In genomic region chr12:70967581-70967980, GRCm38 (mm10) we compare ENCODE assay signal across 8 mouse cellular contexts. TPM values are rescaled to one million over a fixed set of nuclear protein-coding genes. Genes with fewer than 3 reads are reported as not detected.
DNase-seq lines count a peak whose midpoint lies in the region; ATAC-seq and TF ChIP-seq lines count a peak whose summit lies in the region.

No protein-coding gene starts in this region.

- 24% methylated on average over 8 of the region's 8 CpGs for WGBS in kidney, adult 2 months
- 30% methylated on average over 8 of the region's 8 CpGs for WGBS in forebrain, postnatal 0 days
- 58% methylated on average over 8 of the region's 8 CpGs for WGBS in midbrain, embryonic 10.5 days

- ATAC-seq in forebrain, postnatal 0 days = no peak

- TF ChIP-seq POLR2A in kidney, adult 2 months (IDR thresholded peaks at IDR 0.05; ENCODE audit: low read depth, low read length) = no peak

- H3K27me3 ChIP-seq in kidney, adult 2 months (replicated peaks; ENCODE audit: control insufficient read depth, insufficient read depth, low read length) = no peaks in the 10 kb centered on the region
- no peaks in the 10 kb centered on the region for H3K27me3 ChIP-seq in forebrain, postnatal 0 days (ENCODE audit: insufficient read depth, low read length)
- H3K27me3 ChIP-seq in midbrain, embryonic 10.5 days (ENCODE audit: low read depth, poor library complexity, severe bottlenecking) = no peaks in the 10 kb centered on the region

- no peaks in the 10 kb centered on the region for H3K9me3 ChIP-seq in forebrain, postnatal 0 days (ENCODE audit: low read length)
- no peaks in the 10 kb centered on the region for H3K9me3 ChIP-seq in midbrain, embryonic 10.5 days (replicated peaks)

- intact Hi-C loops in left cerebral cortex, postnatal 14 days (cut with DNase I) = loop anchor here (5.0 kb wide), 2 partner anchors 50 to 80 kb away; partner anchors contain the start of gene Arid4a

- 0 out of 2 replicates have a peak, but pooled peaks cover 1% of the 10 kb centered on the region for H3K36me3 ChIP-seq in kidney, adult 2 months (ENCODE audit: control insufficient read depth, insufficient read depth, low read length)
- peaks cover 6% of the 10 kb centered on the region; the same call in 1 of the 2 replicates for H3K36me3 ChIP-seq in forebrain, postnatal 0 days (ENCODE audit: insufficient read depth)
- peaks cover 17% of the 10 kb centered on the region for H3K36me3 ChIP-seq in midbrain, embryonic 10.5 days

- peak overlapping the region; percentile 97 for H3K27ac ChIP-seq in kidney, adult 2 months (ENCODE audit: insufficient read depth, low read depth, low read length)
- peak overlapping the region; percentile 92 for H3K27ac ChIP-seq in forebrain, postnatal 0 days (ENCODE audit: low read depth, low read length)
- peak overlapping the region; percentile 90 for H3K27ac ChIP-seq in midbrain, embryonic 10.5 days (replicated peaks)

- peak overlapping the region; percentile 84 for H3K9ac ChIP-seq in forebrain, postnatal 0 days

- H3K4me1 ChIP-seq in kidney, adult 2 months (ENCODE audit: control insufficient read depth, insufficient read depth, low read length) = no peaks in the 10 kb centered on the region; the same call in 1 of the 2 replicates
- no peaks in the 10 kb centered on the region for H3K4me1 ChIP-seq in forebrain, postnatal 0 days (ENCODE audit: insufficient read depth)
- peaks cover 8% of the 10 kb centered on the region for H3K4me1 ChIP-seq in midbrain, embryonic 10.5 days

- no peak for TF ChIP-seq CTCF in kidney, adult 2 months (conservative IDR thresholded peaks at IDR 0.05; ENCODE audit: insufficient read depth, insufficient read length, low read depth, low read length)
- no peak for TF ChIP-seq CTCF in forebrain, postnatal 0 days (IDR thresholded peaks at IDR 0.05; ENCODE audit: low read depth)

- H3K4me2 ChIP-seq in forebrain, postnatal 0 days (ENCODE audit: low read depth) = peak overlapping the region; percentile 64

- DNase-seq in kidney, adult 2 months = no peak
- no peak for DNase-seq in kidney, postnatal 14 days
- peak; percentile 24 for DNase-seq in MEL-GATA-1-ER (ENCODE audit: extremely low read depth, low read depth)
- no peak for DNase-seq in forebrain, postnatal 0 days
- no peak for DNase-seq in midbrain, embryonic 10.5 days (ENCODE audit: low spot score)
- no peak for DNase-seq in layer of hippocampus, adult 18-20 months (ENCODE audit: low spot score in 2 of 2)
- no peak for DNase-seq in cerebellum, postnatal 14 days
- no peak for DNase-seq in left cerebral cortex, postnatal 14 days (ENCODE audit: low spot score in 2 of 2)

- H3K4me3 ChIP-seq in kidney, adult 2 months (ENCODE audit: insufficient read depth, low read depth, low read length) = peak overlapping the region; percentile 85; the same call in 1 of the 2 replicates
- peak overlapping the region; percentile 59 for H3K4me3 ChIP-seq in forebrain, postnatal 0 days (ENCODE audit: low read depth, low read length)
- peak overlapping the region; percentile 74 for H3K4me3 ChIP-seq in midbrain, embryonic 10.5 days

RNA-seq across cellular contexts. Expression of gene Psma3, which starts 6.8 kb away (rescaled TPM):
- polyA plus RNA-seq in kidney, adult 2 months (2012; rRNA removed) = 21.1 and 44.9 TPM in 2 replicates
- 207 and 225 TPM in 2 replicates for total RNA-seq in forebrain, postnatal 0 days (2014; rRNA removed)
- 605 and 698 TPM in 2 replicates for polyA plus RNA-seq in forebrain, postnatal 0 days (2015; fragmentation: Nextera tagmentation; extraction: Ambion mirVana)
- polyA plus RNA-seq in midbrain, embryonic 10.5 days (2016; fragmentation: Nextera tagmentation; extraction: Ambion mirVana) = 620 and 680 TPM in 2 replicates
- 100 to 1,000 TPM; 185 to 216 TPM for total RNA-seq in layer of hippocampus, adult 18-20 months (2021)
- total RNA-seq in left cerebral cortex, postnatal 14 days (2021) = 100 to 1,000 TPM; 206 to 223 TPM

RNA-seq across cellular contexts. Expression of gene Actr10, which starts 29.9 kb away (rescaled TPM):
- polyA plus RNA-seq in kidney, adult 2 months (2012; rRNA removed) = 31.9 and 44.6 TPM in 2 replicates
- total RNA-seq in forebrain, postnatal 0 days (2014; rRNA removed) = 105 and 112 TPM in 2 replicates
- 196 and 282 TPM in 2 replicates for polyA plus RNA-seq in forebrain, postnatal 0 days (2015; fragmentation: Nextera tagmentation; extraction: Ambion mirVana)
- 225 and 228 TPM in 2 replicates for polyA plus RNA-seq in midbrain, embryonic 10.5 days (2016; fragmentation: Nextera tagmentation; extraction: Ambion mirVana)
- 100 to 1,000 TPM; 149 to 160 TPM for total RNA-seq in layer of hippocampus, adult 18-20 months (2021)
- total RNA-seq in left cerebral cortex, postnatal 14 days (2021) = 100 to 1,000 TPM; 174 to 177 TPM

RNA-seq across cellular contexts. Expression of gene Arid4a, which starts 48.2 kb away (rescaled TPM):
- 3.0 and 3.6 TPM in 2 replicates for polyA plus RNA-seq in kidney, adult 2 months (2012; rRNA removed)
- 15.6 and 17.9 TPM in 2 replicates for total RNA-seq in forebrain, postnatal 0 days (2014; rRNA removed)
- 27.4 and 38.2 TPM in 2 replicates for polyA plus RNA-seq in forebrain, postnatal 0 days (2015; fragmentation: Nextera tagmentation; extraction: Ambion mirVana)
- 25.5 and 26.6 TPM in 2 replicates for polyA plus RNA-seq in midbrain, embryonic 10.5 days (2016; fragmentation: Nextera tagmentation; extraction: Ambion mirVana)
- 10 to 100 TPM; 40.9 to 44.2 TPM for total RNA-seq in layer of hippocampus, adult 18-20 months (2021)
- total RNA-seq in left cerebral cortex, postnatal 14 days (2021) = 10 to 100 TPM; 32.4 to 34.5 TPM
